Mouse (Mus musculus): ENCODE measurements at regions not wholly inside any gene's neighbourhood (a gene's known extent, or its start where the extent isn't known, plus 50 kb on each side); places are given as distances from the start of the nearest gene placed in this dataset.

- 77% methylated on average over 9 of the region's 9 CpGs for WGBS
- ATAC-seq (ENCODE audit: low FRiP score) = no peak
- Histone ChIP-seq H3K27me3 (ENCODE audit: control insufficient read depth, insufficient read depth, low read length) (no peaks in the 10 kb centered on the region), H3K9me3 (ENCODE audit: control insufficient read depth, low read length) (no peaks in the 10 kb centered on the region), H3K36me3 (ENCODE audit: control insufficient read depth, insufficient read depth, low read length) (no peaks in the 10 kb centered on the region), H3K4me3 (ENCODE audit: low read depth, low read length) (no peak overlapping the region), H3K4me2 (replicated peaks; ENCODE audit: low read depth, low read length) (no peak overlapping the region), H3K27ac (ENCODE audit: low read depth, low read length) (no peak overlapping the region), H3K4me1 (replicated peaks; ENCODE audit: control insufficient read depth, insufficient read depth, low read length) (no peaks in the 10 kb centered on the region), H3K9ac (ENCODE audit: low read depth, low read length) (no peak overlapping the region)
- DNase-seq (ENCODE audit: low spot score) = no peak
Observed at GRCm38 (mm10) chr2:167817030-167817429, 114.8 kb upstream of the Ptpn1 start.

DNA sequence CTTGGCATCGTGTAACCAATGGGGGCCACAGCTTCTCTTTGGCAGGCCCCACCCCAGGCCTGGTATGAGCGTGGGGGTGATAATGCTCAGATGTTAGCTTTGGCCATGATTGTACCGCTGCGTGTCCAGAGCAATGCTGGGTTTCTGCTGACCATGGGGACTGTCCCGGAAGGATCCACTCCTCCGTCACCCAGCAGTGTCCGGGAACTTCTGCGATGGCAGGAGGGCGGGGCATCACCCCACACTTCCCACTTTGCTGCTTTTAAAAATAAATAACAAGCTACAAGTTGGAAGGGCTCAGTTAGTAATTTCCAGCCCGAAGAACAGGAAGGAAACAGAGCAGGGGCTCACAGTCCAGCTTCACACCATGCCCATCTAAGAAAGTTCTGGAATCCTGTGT, 116.7 kb upstream of the Ptpn1 start:
- Histone ChIP-seq H3K4me1 (replicated peaks; ENCODE audit: control insufficient read depth, insufficient read depth, low read length) (no peaks in the 10 kb centered on the region), H3K4me2 (replicated peaks; ENCODE audit: low read depth, low read length) (no peak overlapping the region), H3K27me3 (ENCODE audit: control insufficient read depth, insufficient read depth, low read length) (no peaks in the 10 kb centered on the region), H3K9ac (ENCODE audit: low read depth, low read length) (no peak overlapping the region), H3K4me3 (ENCODE audit: low read depth, low read length) (no peak overlapping the region), H3K9me3 (ENCODE audit: control insufficient read depth, low read length) (no peaks in the 10 kb centered on the region), H3K36me3 (ENCODE audit: control insufficient read depth, insufficient read depth, low read length) (no peaks in the 10 kb centered on the region), H3K27ac (ENCODE audit: low read depth, low read length) (no peak overlapping the region)
- DNase-seq (ENCODE audit: low spot score) = no peak
- ATAC-seq (ENCODE audit: low FRiP score) = no peak
- WGBS = 83% methylated on average over 10 of the region's 10 CpGs

DNA sequence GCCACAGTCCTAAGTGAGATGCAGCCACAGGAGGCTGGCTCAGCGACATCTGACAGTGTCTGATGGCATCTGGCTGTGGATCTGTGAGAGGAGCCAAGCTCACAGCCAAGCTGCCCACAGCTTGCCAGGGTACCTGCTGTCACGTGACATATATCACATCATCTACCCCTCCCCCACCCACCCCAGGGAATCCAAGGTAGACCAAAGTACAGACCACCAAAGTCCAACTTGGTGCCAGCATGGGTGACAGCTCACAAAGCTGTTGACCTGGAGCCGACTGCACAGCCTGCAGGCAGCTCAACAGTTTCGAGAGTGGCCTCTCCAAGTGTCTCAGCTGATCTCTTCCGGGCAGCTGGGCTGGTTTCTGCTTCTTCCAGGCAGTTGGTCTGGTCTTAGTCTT, 119.6 kb upstream of the Tmem189 start:
- no peak overlapping the region for H3K27ac ChIP-seq (ENCODE audit: low read depth, low read length)
- DNase-seq (ENCODE audit: low spot score) (no peak), ATAC-seq (ENCODE audit: low FRiP score) (no peak)
- H3K4me1 ChIP-seq (replicated peaks; ENCODE audit: control insufficient read depth, insufficient read depth, low read length) = no peaks in the 10 kb centered on the region
- no peak overlapping the region for H3K4me3 ChIP-seq (ENCODE audit: low read depth, low read length)
- WGBS = 87% methylated on average over 5 of the region's 5 CpGs
- H3K9me3 ChIP-seq (ENCODE audit: control insufficient read depth, low read length) = no peaks in the 10 kb centered on the region
- no peak overlapping the region for H3K4me2 ChIP-seq (replicated peaks; ENCODE audit: low read depth, low read length)
- no peaks in the 10 kb centered on the region for H3K36me3 ChIP-seq (ENCODE audit: control insufficient read depth, insufficient read depth, low read length)
- H3K27me3 ChIP-seq (ENCODE audit: control insufficient read depth, insufficient read depth, low read length) = no peaks in the 10 kb centered on the region
- H3K9ac ChIP-seq (ENCODE audit: low read depth, low read length) = no peak overlapping the region

DNA sequence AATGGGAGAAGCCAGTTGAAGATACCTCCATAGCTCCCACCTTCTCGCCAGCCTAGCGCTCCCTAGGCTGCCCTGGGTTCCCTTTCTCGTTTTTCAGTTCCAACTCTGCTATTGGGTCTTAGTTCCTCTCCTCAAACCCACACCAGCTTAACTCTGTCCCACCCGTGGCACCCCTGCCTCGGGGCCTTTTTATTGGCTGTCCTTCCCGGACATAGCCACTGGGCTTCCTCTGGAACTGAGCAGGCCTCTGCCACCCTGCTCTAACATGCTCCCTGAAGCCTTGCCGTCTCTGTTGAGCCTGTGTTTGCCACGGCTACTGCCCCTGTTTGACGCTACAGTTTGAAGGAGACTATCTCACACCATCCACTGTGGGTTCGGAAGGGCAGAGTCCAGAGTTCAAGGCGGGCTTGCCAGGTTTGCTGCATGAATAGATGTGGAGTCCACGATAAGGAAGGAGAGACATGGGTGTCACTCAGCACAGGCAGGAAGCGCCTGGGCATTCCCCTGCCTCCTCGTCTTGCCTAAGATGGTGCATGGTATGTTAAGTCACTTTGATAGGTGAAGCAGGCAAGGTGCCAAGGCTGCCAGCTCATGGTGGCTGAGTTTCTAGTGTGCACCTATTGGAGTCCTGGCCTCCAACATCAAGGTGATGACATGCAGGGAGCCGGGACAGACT, 116.1 kb upstream of the Tmem189 start:
- H3K27me3 ChIP-seq (ENCODE audit: control insufficient read depth, insufficient read depth, low read length) = no peaks in the 10 kb centered on the region
- no peak overlapping the region for H3K27ac ChIP-seq (ENCODE audit: low read depth, low read length)
- 82% methylated on average over 15 of the region's 15 CpGs for WGBS
- H3K9me3 ChIP-seq (ENCODE audit: control insufficient read depth, low read length) = no peaks in the 10 kb centered on the region
- no peaks in the 10 kb centered on the region for H3K4me1 ChIP-seq (replicated peaks; ENCODE audit: control insufficient read depth, insufficient read depth, low read length)
- no peak for DNase-seq (ENCODE audit: low spot score)
- H3K36me3 ChIP-seq (ENCODE audit: control insufficient read depth, insufficient read depth, low read length) = no peaks in the 10 kb centered on the region
- H3K4me2 ChIP-seq (replicated peaks; ENCODE audit: low read depth, low read length) = no peak overlapping the region
- H3K4me3 ChIP-seq (ENCODE audit: low read depth, low read length) = no peak overlapping the region
- ATAC-seq (ENCODE audit: low FRiP score) = no peak
- no peak overlapping the region for H3K9ac ChIP-seq (ENCODE audit: low read depth, low read length)

DNA sequence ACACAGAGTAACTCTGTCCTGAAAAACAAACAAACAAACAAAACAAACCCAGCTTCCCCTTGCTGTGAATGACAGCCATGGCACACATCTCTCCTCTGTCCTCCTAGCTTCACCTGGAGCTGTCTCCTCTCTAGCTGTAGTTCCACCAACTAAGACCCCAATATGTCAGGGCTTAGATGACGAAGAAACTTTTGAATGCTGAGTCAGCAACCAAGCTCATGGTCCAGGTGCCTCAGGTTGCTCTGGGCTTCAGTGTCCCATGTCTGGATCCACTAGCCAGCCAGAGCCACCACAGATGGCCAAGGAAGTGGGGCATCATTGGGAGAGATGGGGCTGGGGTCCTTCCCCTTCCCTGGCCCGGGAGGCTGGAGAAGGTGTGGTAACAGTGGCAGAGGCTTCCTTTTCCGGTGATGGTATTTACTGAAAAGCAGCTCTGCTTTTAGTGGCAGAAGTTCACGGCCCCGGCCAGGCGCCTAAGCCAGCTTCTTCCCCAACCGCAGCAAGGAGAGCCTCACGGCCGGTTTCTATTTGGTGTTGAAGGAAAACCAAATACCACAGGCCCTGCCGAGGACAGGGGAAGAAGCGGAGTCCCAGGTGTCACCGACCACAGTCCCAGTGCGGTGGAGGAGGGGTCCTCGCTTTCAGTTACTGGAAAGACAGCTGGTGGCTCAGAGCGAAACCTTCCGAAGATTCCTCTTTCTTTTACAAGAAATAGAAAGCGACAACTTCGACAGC, 115.0 kb upstream of the Tmem189 start:
- no peak overlapping the region for H3K27ac ChIP-seq (ENCODE audit: low read depth, low read length)
- no peak for DNase-seq (ENCODE audit: low spot score)
- H3K9ac ChIP-seq (ENCODE audit: low read depth, low read length) = no peak overlapping the region
- H3K4me2 ChIP-seq (replicated peaks; ENCODE audit: low read depth, low read length) = no peak overlapping the region
- H3K27me3 ChIP-seq (ENCODE audit: control insufficient read depth, insufficient read depth, low read length) = no peaks in the 10 kb centered on the region
- H3K4me3 ChIP-seq (ENCODE audit: low read depth, low read length) = no peak overlapping the region
- H3K36me3 ChIP-seq (ENCODE audit: control insufficient read depth, insufficient read depth, low read length) = no peaks in the 10 kb centered on the region
- H3K9me3 ChIP-seq (ENCODE audit: control insufficient read depth, low read length) = no peaks in the 10 kb centered on the region
- 67% methylated on average over 18 of the region's 18 CpGs for WGBS
- ATAC-seq (ENCODE audit: low FRiP score) = no peak
- H3K4me1 ChIP-seq (replicated peaks; ENCODE audit: control insufficient read depth, insufficient read depth, low read length) = no peaks in the 10 kb centered on the region

DNA sequence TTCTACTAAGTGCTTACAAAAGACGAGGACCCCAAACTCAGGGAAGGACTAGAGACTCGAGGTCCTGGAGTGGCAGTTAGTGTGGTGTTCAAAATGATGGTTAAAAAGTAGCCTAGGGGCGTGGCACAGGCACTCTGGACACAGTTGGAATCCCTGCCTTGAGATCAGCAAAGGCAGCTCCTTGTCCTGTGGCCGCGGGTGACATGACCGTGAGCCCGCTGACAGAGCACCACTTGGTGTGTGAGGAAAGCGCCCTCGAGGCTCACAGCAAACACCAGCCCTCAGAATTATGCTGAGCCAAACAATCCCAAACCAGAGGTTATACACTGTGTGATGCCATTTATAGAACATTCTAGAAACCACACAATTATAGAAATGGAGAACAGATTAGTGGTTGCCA, 112.9 kb upstream of the Tmem189 start:
- Histone ChIP-seq H3K9me3 (ENCODE audit: control insufficient read depth, low read length) (no peaks in the 10 kb centered on the region), H3K4me3 (ENCODE audit: low read depth, low read length) (no peak overlapping the region), H3K9ac (ENCODE audit: low read depth, low read length) (no peak overlapping the region), H3K4me1 (replicated peaks; ENCODE audit: control insufficient read depth, insufficient read depth, low read length) (no peaks in the 10 kb centered on the region), H3K4me2 (replicated peaks; ENCODE audit: low read depth, low read length) (no peak overlapping the region), H3K36me3 (ENCODE audit: control insufficient read depth, insufficient read depth, low read length) (no peaks in the 10 kb centered on the region), H3K27me3 (ENCODE audit: control insufficient read depth, insufficient read depth, low read length) (no peaks in the 10 kb centered on the region), H3K27ac (ENCODE audit: low read depth, low read length) (no peak overlapping the region)
- 82% methylated on average over 9 of the region's 9 CpGs for WGBS
- DNase-seq (ENCODE audit: low spot score) = no peak
- no peak for ATAC-seq (ENCODE audit: low FRiP score)

GRCm38 (mm10) chr2:167801389-167801788, 111.8 kb upstream of the Tmem189 start:
- DNase-seq (ENCODE audit: low spot score) = no peak
- no peak overlapping the region for H3K4me2 ChIP-seq (replicated peaks; ENCODE audit: low read depth, low read length)
- H3K36me3 ChIP-seq (ENCODE audit: control insufficient read depth, insufficient read depth, low read length) = no peaks in the 10 kb centered on the region
- WGBS = 88% methylated on average over 10 of the region's 10 CpGs
- ATAC-seq (ENCODE audit: low FRiP score) = no peak
- no peak overlapping the region for H3K27ac ChIP-seq (ENCODE audit: low read depth, low read length)
- no peak overlapping the region for H3K4me3 ChIP-seq (ENCODE audit: low read depth, low read length)
- H3K9me3 ChIP-seq (ENCODE audit: control insufficient read depth, low read length) = no peaks in the 10 kb centered on the region
- no peaks in the 10 kb centered on the region for H3K27me3 ChIP-seq (ENCODE audit: control insufficient read depth, insufficient read depth, low read length)
- no peaks in the 10 kb centered on the region for H3K4me1 ChIP-seq (replicated peaks; ENCODE audit: control insufficient read depth, insufficient read depth, low read length)
- H3K9ac ChIP-seq (ENCODE audit: low read depth, low read length) = no peak overlapping the region

GRCm38 (mm10) chr2:167800648-167801245, 111.1 kb upstream of the Tmem189 start:
- WGBS = 73% methylated on average over 11 of the region's 11 CpGs
- Histone ChIP-seq H3K36me3 (ENCODE audit: control insufficient read depth, insufficient read depth, low read length) (no peaks in the 10 kb centered on the region), H3K27ac (ENCODE audit: low read depth, low read length) (no peak overlapping the region), H3K4me2 (replicated peaks; ENCODE audit: low read depth, low read length) (no peak overlapping the region), H3K4me3 (ENCODE audit: low read depth, low read length) (no peak overlapping the region), H3K4me1 (replicated peaks; ENCODE audit: control insufficient read depth, insufficient read depth, low read length) (no peaks in the 10 kb centered on the region), H3K9me3 (ENCODE audit: control insufficient read depth, low read length) (no peaks in the 10 kb centered on the region), H3K9ac (ENCODE audit: low read depth, low read length) (no peak overlapping the region), H3K27me3 (ENCODE audit: control insufficient read depth, insufficient read depth, low read length) (no peaks in the 10 kb centered on the region)
- DNase-seq (ENCODE audit: low spot score) (no peak), ATAC-seq (ENCODE audit: low FRiP score) (no peak)

Measured in hindbrain, embryonic 11.5 days (tissue).